Mouse (Mus musculus) gastrocnemius, adult 8-10 months (tissue): ENCODE measurements around the gene Slc22a3. TPM values are rescaled to one million over a fixed set of nuclear protein-coding genes. Genes with fewer than 3 reads are reported as not detected.

Experiments
- DNase-seq, 2 experiments: peaks; one replicate each; pipeline ENCODE4 v3.0.0; 2022; ENCODE audit warnings: low spot score in 2 of 2
- total RNA-seq, 4 experiments: library from RNA; stranded (reverse); gene quantifications; 2 replicates each; pipeline ENCODE4 v1.2.4; 2022

The Slc22a3 gene
- total RNA-seq, 4 experiments from 2014 or later, result 0.46 to 1.4 (median 0.88) TPM

GRCm38 (mm10) chr17:12409346-12409944 is 98.1 kb downstream of the Slc22a3 start:
- peak; percentile 29 to 40 for DNase-seq

GRCm38 (mm10) chr17:12403420-12403819 is 104.1 kb downstream of the Slc22a3 start:
- DNase-seq, result no peak

- DNase-seq, result no peak
These were observed 111.3 kb downstream of the Slc22a3 start for GRCm38 (mm10) chr17:12396163-12396677.

- no peak for DNase-seq
These were observed 119.3 kb downstream of the Slc22a3 start for GRCm38 (mm10) chr17:12388239-12388638.

GRCm38 (mm10) chr17:12387781-12388180 is 119.7 kb downstream of the Slc22a3 start:
- DNase-seq, result no peak

GRCm38 (mm10) chr17:12385049-12385794 is 122.3 kb downstream of the Slc22a3 start:
- no peak for DNase-seq

GRCm38 (mm10) chr17:12382531-12382930 is 125.0 kb downstream of the Slc22a3 start:
- no peak for DNase-seq

GRCm38 (mm10) chr17:12381579-12381978 is 125.9 kb downstream of the Slc22a3 start:
- no peak for DNase-seq

GRCm38 (mm10) chr17:12380287-12380686 is 127.2 kb downstream of the Slc22a3 start:
- no peak for DNase-seq

- DNase-seq, result no peak
These were observed 129.4 kb downstream of the Slc22a3 start, which contains the start of gene Plg for GRCm38 (mm10) chr17:12377981-12378705. Gene Plg, plus strand, starts transcription at chr17:12378608.

GRCm38 (mm10) chr17:12373601-12374144 is 133.8 kb downstream of the Slc22a3 start:
- no peak for DNase-seq

- DNase-seq, result peak; percentile 59
These were observed 135.5 kb downstream of the Slc22a3 start for GRCm38 (mm10) chr17:12372021-12372420.

- DNase-seq, result no peak
These were observed 136.1 kb downstream of the Slc22a3 start for GRCm38 (mm10) chr17:12371310-12371925.

GRCm38 (mm10) chr17:12370289-12370688 is 137.2 kb downstream of the Slc22a3 start:
- no peak for DNase-seq

GRCm38 (mm10) chr17:12369393-12369792 is 138.1 kb downstream of the Slc22a3 start:
- DNase-seq, result no peak

Other genes starting within 250 kb of the Slc22a3 start
- 10 to 100 TPM; 32.4 to 41.9 (median 36.2) TPM for gene Map3k4, start 188.9 kb downstream of the Slc22a3 start, total RNA-seq
- gene Plg, start 129.1 kb downstream of the Slc22a3 start, total RNA-seq, result under 1 TPM in 1 of 4 experiments, not detected in 3; 0.56 TPM
- not detected for gene Slc22a2, start 76.4 kb upstream of the Slc22a3 start, total RNA-seq
- gene Slc22a1, start 168.1 kb upstream of the Slc22a3 start, total RNA-seq, result under 1 TPM in 1 of 4 experiments, not detected in 3; 0.16 TPM